Mouse (Mus musculus) bone marrow, adult 2 months (tissue): ENCODE measurements at regions not wholly inside any gene's neighbourhood (a gene's known extent, or its start where the extent isn't known, plus 50 kb on each side); places are given as distances from the start of the nearest gene placed in this dataset.

Experiments
- H3K27ac ChIP-seq: fragments of 200-500 bp; 2 replicates; pipeline ENCODE4 v1.5.1; 2012; ENCODE audit warnings: low read depth, mild to moderate bottlenecking, control low read depth, inconsistent platforms, low read length; ENCODE audit not compliant: control insufficient read depth, poor library complexity, insufficient read depth
- H3K4me1 ChIP-seq: fragments of 200-500 bp; 2 replicates; pipeline ENCODE4 v1.6.1; 2011; ENCODE audit warnings: low read length; ENCODE audit not compliant: control insufficient read depth, insufficient read depth
- H3K4me3 ChIP-seq: fragments of 200-500 bp; replicated peaks from 2 replicates; pipeline ENCODE3; 2011; ENCODE audit warnings: mild to moderate bottlenecking, low read depth, low read length, control low read depth; ENCODE audit not compliant: control insufficient read depth
- CTCF ChIP-seq: fragments of 200-500 bp; IDR thresholded peaks from 2 replicates; pipeline ENCODE4 v1.5.1; 2011; ENCODE audit warnings: low read length, control low read depth; ENCODE audit not compliant: control insufficient read depth, insufficient read depth
- POLR2A ChIP-seq: fragments of 200-500 bp; IDR thresholded peaks from 2 replicates; pipeline ENCODE4 v1.6.1; 2011; ENCODE audit warnings: low read depth, mild to moderate bottlenecking, control low read depth, low read length, borderline replicate concordance; ENCODE audit not compliant: control insufficient read depth
- WGBS: fragments of 180-500 bp; shearing (Covaris S2); methylation state at CpG from one replicate; pipeline ENCODE4 v1.1.7; 2018; 5-methylcytosine and 5-hydroxymethylcytosine counted together

DNA sequence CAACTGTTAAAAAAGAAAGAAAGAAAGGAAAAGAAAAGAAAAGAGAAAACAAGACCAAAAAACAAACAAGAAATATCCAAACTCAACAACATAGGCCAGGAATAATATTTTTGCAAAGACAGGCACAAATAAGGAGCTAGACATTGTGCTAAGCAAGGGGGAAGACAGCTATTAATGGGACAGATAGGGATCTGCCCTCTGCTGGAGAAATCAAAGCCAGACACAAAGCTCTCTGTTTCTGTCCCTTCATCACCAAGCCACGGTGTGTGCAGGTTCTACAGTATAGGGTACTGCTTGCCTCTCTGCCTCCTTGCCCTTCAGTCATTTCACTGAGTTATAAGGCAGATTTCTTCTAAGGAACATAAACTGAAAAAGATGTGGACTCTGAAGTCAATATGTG is 57.8 kb upstream of the Chchd3 start:
- H3K4me3 ChIP-seq: no peak overlapping the region
- H3K27ac ChIP-seq: no peak overlapping the region
- no peaks in the 10 kb centered on the region for H3K4me1 ChIP-seq
- WGBS: 59% methylated on average over 1 of the region's 1 CpGs
- TF ChIP-seq POLR2A (no peak), CTCF (no peak)

DNA sequence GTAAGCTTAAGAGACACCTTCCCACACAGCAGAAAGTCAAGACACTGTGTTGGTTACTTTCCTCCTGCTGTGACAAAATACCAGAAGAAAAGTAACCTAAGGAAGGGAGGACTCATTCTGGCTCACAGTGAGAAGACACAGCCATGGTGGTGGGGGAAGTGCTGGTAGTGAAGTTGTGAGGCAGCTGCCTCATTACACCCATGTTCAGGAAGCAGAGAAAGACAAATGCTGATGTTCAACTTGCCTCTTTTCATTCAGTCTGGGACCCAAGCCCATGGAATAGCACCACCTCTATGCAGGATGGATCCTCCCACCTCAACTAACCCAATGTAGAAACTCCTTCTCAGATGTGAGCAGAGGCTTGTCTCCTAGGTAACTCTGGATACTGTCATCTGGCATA is 60.5 kb upstream of the Chchd3 start:
- TF ChIP-seq POLR2A (no peak), CTCF (no peak)
- no peak overlapping the region for H3K4me3 ChIP-seq
- H3K27ac ChIP-seq: no peak overlapping the region
- H3K4me1 ChIP-seq: no peaks in the 10 kb centered on the region

DNA sequence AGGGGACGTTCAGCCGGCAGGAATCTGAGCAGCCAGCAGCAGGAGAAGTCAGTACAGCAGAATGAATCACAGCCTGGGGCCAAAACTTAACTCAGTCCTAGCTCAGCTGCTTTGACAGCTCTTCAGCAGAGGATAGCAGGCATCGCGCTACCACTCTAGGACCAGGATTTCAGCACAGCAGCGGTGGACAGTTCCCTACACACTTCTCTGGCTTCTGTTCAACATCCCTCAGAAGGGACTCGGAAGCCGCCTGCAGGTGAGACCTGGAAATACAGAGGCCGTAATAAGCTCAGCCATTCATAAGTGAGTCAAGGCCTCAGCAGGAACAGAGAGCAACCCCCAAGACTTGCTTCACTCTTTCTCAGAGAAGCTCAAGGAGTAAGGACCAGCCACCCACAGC is 66.5 kb upstream of the Chchd3 start:
- TF ChIP-seq POLR2A (no peak), CTCF (peak; percentile 35)
- H3K4me3 ChIP-seq: no peak overlapping the region
- H3K4me1 ChIP-seq: no peaks in the 10 kb centered on the region; the same call in 1 of the 2 replicates
- H3K27ac ChIP-seq: no peak overlapping the region
- 7% methylated on average over 8 of the region's 8 CpGs for WGBS

DNA sequence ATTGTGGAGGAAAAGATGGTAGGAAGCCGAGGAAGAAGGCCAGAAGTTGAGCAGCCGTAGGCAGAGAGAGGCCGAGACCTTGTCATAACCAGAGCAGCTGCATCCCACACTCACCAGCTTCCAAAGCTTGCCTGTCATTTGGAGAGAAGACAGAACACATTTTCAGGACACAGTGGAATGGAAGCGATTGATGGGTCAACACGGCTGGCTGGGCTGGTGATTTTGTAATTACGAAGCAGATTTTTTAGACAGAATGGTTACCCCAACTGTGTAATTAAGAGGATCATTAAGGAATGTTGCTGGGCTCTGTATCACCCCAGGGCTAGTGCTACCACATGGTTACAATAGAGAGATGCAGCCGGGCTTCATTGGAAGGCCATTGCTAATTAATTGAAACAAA is 76.8 kb upstream of the Chchd3 start:
- no peak overlapping the region for H3K27ac ChIP-seq
- no peaks in the 10 kb centered on the region for H3K4me1 ChIP-seq
- no peak overlapping the region for H3K4me3 ChIP-seq
- TF ChIP-seq POLR2A: no peak
- TF ChIP-seq CTCF: no peak
- 78% methylated on average over 7 of the region's 7 CpGs for WGBS

DNA sequence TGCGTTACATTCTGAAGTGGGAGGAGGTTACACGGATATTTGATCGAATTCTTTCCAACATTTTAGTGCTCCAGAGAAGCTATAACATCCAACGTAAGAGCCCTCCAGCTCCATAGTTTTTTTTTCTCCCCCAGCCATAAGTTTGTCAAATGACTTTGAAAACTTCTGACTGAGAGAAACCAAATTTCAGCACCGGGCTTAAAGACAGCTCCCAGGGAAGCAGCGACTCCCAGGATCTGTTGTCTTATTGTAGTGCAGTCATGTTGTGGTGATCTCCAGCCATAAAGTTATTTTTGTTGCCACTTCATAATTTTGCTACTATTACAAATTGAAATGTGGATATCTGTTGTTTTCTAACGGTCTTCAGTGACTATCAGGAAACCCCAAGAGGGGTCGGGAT is 77.8 kb upstream of the Chchd3 start:
- TF ChIP-seq CTCF (no peak), POLR2A (no peak)
- 42% methylated on average over 8 of the region's 8 CpGs for WGBS

DNA sequence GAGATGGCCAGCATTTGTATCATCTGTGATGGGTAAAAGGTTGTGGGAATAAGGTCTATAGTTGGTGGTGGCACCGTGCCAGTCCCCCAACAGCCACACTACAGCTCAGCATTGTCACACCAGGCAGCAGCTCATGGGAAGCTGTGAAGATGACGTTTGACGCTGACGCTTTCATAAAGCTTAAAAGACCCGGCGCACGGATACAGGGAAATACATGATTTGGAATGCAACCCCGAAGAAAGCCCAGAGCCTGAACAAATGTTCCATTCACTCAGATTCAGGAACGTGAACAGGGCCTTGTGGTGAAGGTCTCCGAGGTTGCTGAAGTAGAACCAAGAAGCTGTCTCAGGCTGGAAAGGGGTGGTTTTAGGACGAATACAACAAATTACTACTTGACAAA is 82.4 kb upstream of the Exoc4 start:
- no peaks in the 10 kb centered on the region for H3K4me1 ChIP-seq
- H3K4me3 ChIP-seq: no peak overlapping the region
- H3K27ac ChIP-seq: no peak overlapping the region
- TF ChIP-seq CTCF: no peak
- TF ChIP-seq POLR2A: no peak
- WGBS: 82% methylated on average over 11 of the region's 11 CpGs

More for the DNA sequence above, 77.8 kb upstream of the Chchd3 start:
- no peak overlapping the region for H3K4me3 ChIP-seq
- no peaks in the 10 kb centered on the region for H3K4me1 ChIP-seq
- no peak overlapping the region for H3K27ac ChIP-seq

DNA sequence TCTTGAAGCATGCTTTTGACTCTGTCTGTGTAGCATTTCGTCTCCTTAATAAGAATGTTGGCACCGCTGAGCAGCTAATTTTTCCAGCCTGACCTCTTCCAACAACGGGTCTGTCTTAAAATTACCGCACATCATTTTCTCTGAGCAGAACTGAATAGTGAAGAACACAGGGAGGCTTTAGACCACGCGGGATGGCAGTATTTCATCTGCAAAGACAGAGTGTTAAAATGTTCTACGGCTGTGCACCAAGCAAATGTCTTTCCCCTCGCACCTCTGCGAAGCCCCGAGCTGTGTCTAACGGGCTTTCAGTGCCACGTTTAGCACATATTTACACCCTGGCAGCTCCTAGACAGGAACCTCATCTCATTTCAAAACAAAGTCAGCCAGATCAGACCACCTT is 75.3 kb upstream of the Exoc4 start:
- no peak overlapping the region for H3K4me3 ChIP-seq
- H3K4me1 ChIP-seq: no peaks in the 10 kb centered on the region
- WGBS: 80% methylated on average over 12 of the region's 12 CpGs
- H3K27ac ChIP-seq: no peak overlapping the region
- TF ChIP-seq POLR2A: no peak
- TF ChIP-seq CTCF: no peak

DNA sequence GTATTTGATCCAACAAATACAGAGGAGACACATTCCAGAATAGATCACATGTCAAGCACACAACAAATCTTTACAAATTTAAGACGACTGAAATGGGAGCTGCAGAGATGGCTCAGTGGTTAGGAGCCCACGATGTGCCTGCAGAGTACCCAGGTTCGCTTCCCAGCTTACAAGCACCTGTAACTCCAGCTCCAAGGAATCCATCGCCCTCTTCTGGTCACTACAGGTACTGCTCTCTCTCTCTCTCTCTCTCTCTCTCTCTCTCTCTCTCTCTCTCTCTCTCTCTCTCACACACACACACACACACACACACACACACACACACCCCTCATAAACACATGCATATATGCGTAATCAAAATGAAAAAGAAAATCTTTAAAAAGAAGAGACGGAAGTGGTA is 74.3 kb upstream of the Exoc4 start:
- Histone ChIP-seq H3K4me1 (no peaks in the 10 kb centered on the region), H3K27ac (no peak overlapping the region), H3K4me3 (no peak overlapping the region)
- WGBS: 57% methylated on average over 6 of the region's 6 CpGs
- TF ChIP-seq CTCF (peak; percentile 26; the same call in 1 of the 2 replicates), POLR2A (no peak)

DNA sequence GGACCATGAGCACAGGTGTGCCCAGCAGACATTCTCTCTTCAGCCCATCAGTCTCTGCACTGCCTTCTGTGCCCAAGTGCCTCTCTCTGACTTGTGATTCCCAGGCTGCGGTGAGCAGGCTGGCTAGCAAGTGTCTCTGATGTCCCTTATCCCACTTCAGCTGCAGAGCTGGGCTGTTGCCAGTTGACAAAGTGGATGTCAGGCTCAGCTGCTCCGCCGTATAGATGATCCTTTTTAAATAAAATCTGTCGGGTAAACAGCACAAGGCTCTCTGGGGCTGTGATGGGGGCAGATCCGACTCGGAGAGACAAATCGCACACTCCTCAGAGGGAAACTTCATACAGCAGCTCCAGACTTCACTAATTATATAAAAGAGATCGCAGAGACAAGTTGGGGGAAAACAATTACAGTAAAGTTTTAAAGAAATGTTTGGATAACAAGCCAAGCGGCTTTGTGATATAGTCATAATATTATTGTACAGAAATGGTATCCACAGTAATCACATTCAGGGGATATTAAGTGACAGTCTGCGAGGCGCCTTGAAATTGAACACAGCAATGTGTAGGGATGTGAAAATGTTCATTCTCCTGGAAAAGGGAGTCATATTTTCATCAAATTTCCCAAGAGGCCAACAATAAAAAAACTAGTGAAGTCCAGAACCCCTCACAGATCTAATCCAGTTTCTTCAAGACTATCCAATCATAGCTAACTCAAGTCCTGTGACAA is 59.2 kb upstream of the Exoc4 start:
- TF ChIP-seq CTCF (no peak), POLR2A (no peak)
- no peak overlapping the region for H3K4me3 ChIP-seq
- H3K27ac ChIP-seq: no peak overlapping the region
- H3K4me1 ChIP-seq: no peaks in the 10 kb centered on the region
- WGBS: 79% methylated on average over 11 of the region's 11 CpGs
